Mouse (Mus musculus) ovary, adult 18-20 months (tissue): ENCODE results near the gene Lingo1.

Experiments used
- DNase-seq: peaks from one replicate; pipeline ENCODE4 v3.0.0; 2022; ENCODE audit warnings: low spot score, mixed read lengths

Gene Lingo1

GRCm38 (mm10) chr9:56776881-56777801, 19.1 kb downstream of the Lingo1 start:
- no peak for DNase-seq

GRCm38 (mm10) chr9:56775161-56775934, 20.9 kb downstream of the Lingo1 start:
- no peak for DNase-seq

- DNase-seq, result no peak
These were observed 22.0 kb downstream of the Lingo1 start for GRCm38 (mm10) chr9:56774231-56774630.

GRCm38 (mm10) chr9:56773666-56774065, 22.6 kb downstream of the Lingo1 start:
- no peak for DNase-seq

- DNase-seq, result no peak
These were observed 28.6 kb downstream of the Lingo1 start for GRCm38 (mm10) chr9:56767653-56768136.

- DNase-seq, result no peak
These were observed 29.5 kb downstream of the Lingo1 start for GRCm38 (mm10) chr9:56766629-56767357.

- DNase-seq, result no peak
These were observed 34.1 kb downstream of the Lingo1 start for GRCm38 (mm10) chr9:56762106-56762562.

GRCm38 (mm10) chr9:56757791-56758190, 38.5 kb downstream of the Lingo1 start:
- no peak for DNase-seq

GRCm38 (mm10) chr9:56755119-56755518, 41.1 kb downstream of the Lingo1 start:
- no peak for DNase-seq

DNA sequence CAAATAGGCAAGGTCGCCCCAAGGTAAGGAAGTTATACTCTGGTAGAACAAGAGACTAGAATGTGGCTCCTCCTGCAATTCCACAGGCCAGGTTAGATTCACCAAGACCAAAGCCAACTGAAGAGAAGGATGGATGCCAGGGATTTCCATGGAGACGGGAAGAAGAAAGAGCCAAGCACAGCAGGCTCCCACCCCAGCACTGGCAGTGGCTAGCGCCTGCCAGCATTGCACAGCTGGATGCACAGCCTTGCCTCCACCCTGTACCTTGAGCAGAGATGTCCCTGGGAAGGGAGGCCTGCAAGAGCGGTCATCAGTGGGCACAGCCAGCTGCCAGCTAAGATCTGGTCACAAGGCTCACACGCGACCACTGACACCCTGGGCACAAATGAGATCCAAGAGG, 42.9 kb downstream of the Lingo1 start:
- no peak for DNase-seq

DNA sequence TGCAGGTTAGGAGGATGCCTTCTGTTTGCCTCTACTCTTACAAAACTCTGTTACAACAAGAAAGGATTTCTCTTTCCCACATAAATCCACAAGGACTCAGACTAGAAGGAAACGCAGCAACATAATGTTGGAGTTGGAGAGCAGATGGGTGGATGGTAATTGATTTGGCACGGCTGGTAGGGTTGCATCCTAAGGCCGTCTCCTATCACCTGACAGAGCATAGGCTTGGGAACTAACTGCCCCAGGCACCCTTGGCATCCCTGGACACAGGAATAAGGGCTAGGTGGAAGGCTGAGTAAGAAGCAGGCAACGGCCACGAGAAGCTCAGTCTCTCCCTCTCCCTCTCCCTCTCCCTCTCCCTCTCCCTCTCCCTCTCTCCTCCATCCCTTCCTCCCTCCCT, 48.2 kb downstream of the Lingo1 start:
- DNase-seq, result no peak

DNA sequence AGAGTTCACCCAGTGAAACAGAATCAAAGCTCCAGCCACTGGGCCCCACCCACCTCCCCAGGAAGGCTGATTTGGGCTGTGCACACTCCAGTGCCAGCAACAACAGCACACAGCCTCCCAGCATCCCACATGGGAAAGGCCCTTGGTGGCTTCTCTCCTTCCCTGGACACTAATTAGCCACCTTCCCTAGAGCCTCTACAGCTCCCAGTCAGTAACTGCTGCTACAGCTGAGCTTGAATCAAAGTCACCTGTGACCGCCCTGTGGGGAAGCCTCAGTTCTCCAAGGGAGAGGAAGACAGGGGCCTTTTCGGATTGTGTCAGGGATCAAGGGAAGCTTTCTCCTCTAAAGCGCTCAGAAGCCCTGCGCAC, 49.4 kb downstream of the Lingo1 start:
- no peak for DNase-seq

- DNase-seq, result no peak
These were observed 49.9 kb downstream of the Lingo1 start for GRCm38 (mm10) chr9:56746195-56746925.

DNA sequence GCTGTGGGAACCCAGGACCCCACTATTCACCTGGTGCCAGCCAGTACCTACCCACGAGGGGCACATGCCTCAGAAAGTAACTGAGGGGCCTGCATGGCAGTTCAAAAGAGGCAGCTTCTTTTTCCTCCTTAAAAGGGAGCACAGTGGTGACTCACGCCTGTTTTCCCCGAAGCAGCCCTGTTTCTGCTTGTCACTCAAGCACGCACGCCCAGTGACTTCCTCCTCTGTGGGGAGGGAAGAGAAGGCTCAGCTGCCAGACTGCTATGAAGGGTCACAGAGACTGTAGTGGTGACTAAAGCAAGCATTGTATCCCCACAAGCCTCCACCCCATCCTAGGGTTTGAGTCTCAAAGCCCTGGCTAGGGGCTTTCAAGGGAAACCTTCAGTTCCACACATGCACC, 51.9 kb downstream of the Lingo1 start:
- DNase-seq, result no peak

GRCm38 (mm10) chr9:56739181-56739737, 57.0 kb downstream of the Lingo1 start:
- no peak for DNase-seq

- DNase-seq, result no peak
These were observed 57.8 kb downstream of the Lingo1 start for GRCm38 (mm10) chr9:56738261-56739171.

GRCm38 (mm10) chr9:56734398-56734797, 61.9 kb downstream of the Lingo1 start:
- no peak for DNase-seq

DNA sequence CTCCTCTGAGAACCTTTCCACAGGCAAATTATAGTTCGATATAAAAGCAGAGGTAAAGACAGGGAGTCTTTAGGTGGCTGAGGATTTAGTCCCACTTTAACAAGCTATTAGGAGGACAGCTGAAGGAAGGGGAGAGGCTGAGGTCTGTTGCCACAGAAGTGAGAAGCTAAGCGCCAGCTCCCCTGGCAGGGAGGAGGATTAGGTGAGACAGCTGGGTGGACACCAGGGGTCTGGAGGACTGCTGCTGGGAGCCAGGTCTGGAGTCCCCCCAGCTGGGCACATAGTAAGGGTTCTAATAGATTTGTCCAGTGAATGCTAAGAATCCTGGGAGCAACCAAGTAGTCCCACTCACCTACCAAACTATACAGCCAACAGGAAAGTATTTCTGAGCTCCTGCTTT, 65.3 kb downstream of the Lingo1 start:
- DNase-seq, result no peak

DNA sequence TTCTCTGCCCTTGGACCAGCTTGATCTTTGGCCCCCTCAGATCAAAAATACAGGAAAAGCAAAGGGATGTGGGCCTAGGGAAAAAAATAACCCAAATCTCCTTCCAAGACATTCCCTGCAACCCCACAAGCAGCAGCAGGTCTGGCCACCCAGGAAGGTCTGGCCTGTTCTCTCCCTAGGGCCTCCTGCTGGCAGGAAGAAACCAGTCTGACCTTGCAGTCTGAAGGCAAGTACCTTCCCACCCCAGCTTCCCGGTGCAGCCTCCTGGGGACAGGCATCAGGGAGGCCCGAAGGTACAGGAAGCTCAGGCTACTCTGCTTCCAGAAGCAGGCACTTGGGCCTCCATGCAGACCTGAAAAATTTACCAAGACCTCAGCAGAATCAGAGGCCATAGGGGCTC, 67.1 kb downstream of the Lingo1 start:
- DNase-seq, result no peak
